Mouse (Mus musculus) kidney, embryonic 15.5 days (tissue): ENCODE data around the gene Zfand6. TPM values are rescaled to one million over a fixed set of nuclear protein-coding genes. Genes with fewer than 3 reads are reported as not detected.

ENCODE experiments used
- ATAC-seq: fragments of 200-750 bp; cut with Nextera tagmentation; replicated peaks from 2 replicates; pipeline ENCODE4 v1.8.0; 2017; ENCODE audit warnings: moderate TSS enrichment; ENCODE audit not compliant: low FRiP score
- H3K27ac ChIP-seq: fragments of 300-500 bp; sonication (generic); 2 replicates; pipeline ENCODE4 v1.5.1; 2015; ENCODE audit warnings: mild to moderate bottlenecking, inconsistent platforms
- H3K27me3 ChIP-seq: fragments of 300-500 bp; sonication (generic); 2 replicates; pipeline ENCODE4 v1.6.1; 2015; ENCODE audit warnings: inconsistent platforms
- H3K36me3 ChIP-seq: fragments of 300-500 bp; sonication (generic); 2 replicates; pipeline ENCODE4 v1.6.1; 2015; ENCODE audit warnings: inconsistent platforms
- H3K4me1 ChIP-seq: fragments of 300-500 bp; sonication (generic); 2 replicates; pipeline ENCODE4 v1.6.1; 2015; ENCODE audit warnings: inconsistent platforms
- H3K4me2 ChIP-seq: fragments of 300-500 bp; sonication (generic); 2 replicates; pipeline ENCODE4 v1.6.1; 2015; ENCODE audit warnings: moderate library complexity, mild to moderate bottlenecking, inconsistent platforms
- H3K4me3 ChIP-seq: fragments of 300-500 bp; sonication (generic); replicated peaks from 2 replicates; pipeline ENCODE4 v1.5.1; 2015; ENCODE audit warnings: mild to moderate bottlenecking, inconsistent platforms
- H3K9ac ChIP-seq: fragments of 300-500 bp; sonication (generic); 2 replicates; pipeline ENCODE4 v1.6.1; 2015; ENCODE audit warnings: mild to moderate bottlenecking, inconsistent platforms
- H3K9me3 ChIP-seq: fragments of 300-500 bp; sonication (generic); replicated peaks from 2 replicates; pipeline ENCODE4 v1.6.1; 2016; ENCODE audit warnings: inconsistent platforms
- WGBS: fragments of 180-500 bp; shearing (Covaris S2); methylation state at CpG from one replicate; pipeline ENCODE4 v1.1.7; 2015; ENCODE audit warnings: mixed read lengths; 5-methylcytosine and 5-hydroxymethylcytosine counted together
- polyA plus RNA-seq: library from polyadenylated mRNA; unstranded; fragments of >200 nt; fragmentation: Nextera tagmentation; extraction: Ambion mirVana; gene quantifications from 2 replicates; pipeline ENCODE4 v1.2.1, GENCODE M21; 2015

Zfand6 gene
- polyA plus RNA-seq, 1 experiment from 2014 or later = 169 TPM

- WGBS = 85% methylated on average over 3 of the region's 3 CpGs
These were observed 103.2 kb downstream of the Zfand6 start for GRCm38 (mm10) chr7:84586360-84587100.

DNA sequence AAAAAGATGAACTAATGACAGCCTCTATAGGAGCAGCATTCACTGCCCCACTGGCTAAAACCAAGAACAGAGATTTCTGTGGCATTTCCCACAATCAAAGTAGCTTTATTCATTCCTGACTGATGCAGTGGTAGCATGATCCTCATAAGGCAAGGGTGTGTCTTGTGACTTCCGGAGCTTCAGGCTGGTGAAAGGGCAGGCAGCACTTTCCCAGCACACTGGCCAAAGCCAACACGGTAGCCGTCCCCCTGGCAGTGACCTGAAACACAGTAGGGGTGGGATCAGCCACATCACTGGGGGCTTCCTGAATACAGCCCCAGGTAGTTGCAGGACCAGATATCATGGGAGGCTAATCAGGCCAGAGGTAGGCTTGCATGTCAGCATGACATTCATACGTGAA, 104.7 kb downstream of the Zfand6 start:
- H3K4me3 ChIP-seq = no peak overlapping the region
- WGBS = 85% methylated on average over 4 of the region's 4 CpGs
- H3K9ac ChIP-seq = no peak overlapping the region
- H3K9me3 ChIP-seq = no peaks in the 10 kb centered on the region
- ATAC-seq = no peak
- H3K36me3 ChIP-seq = no peaks in the 10 kb centered on the region
- no peaks in the 10 kb centered on the region for H3K4me1 ChIP-seq
- H3K27me3 ChIP-seq = no peaks in the 10 kb centered on the region
- H3K27ac ChIP-seq = no peak overlapping the region
- H3K4me2 ChIP-seq = no peak overlapping the region

More at GRCm38 (mm10) chr7:84586360-84587100, 103.2 kb downstream of the Zfand6 start:
- Histone ChIP-seq H3K9me3 (no peaks in the 10 kb centered on the region), H3K4me3 (no peak overlapping the region), H3K4me2 (no peak overlapping the region), H3K27ac (no peak overlapping the region), H3K27me3 (no peaks in the 10 kb centered on the region), H3K9ac (no peak overlapping the region), H3K4me1 (no peaks in the 10 kb centered on the region), H3K36me3 (no peaks in the 10 kb centered on the region)
- ATAC-seq = no peak

DNA sequence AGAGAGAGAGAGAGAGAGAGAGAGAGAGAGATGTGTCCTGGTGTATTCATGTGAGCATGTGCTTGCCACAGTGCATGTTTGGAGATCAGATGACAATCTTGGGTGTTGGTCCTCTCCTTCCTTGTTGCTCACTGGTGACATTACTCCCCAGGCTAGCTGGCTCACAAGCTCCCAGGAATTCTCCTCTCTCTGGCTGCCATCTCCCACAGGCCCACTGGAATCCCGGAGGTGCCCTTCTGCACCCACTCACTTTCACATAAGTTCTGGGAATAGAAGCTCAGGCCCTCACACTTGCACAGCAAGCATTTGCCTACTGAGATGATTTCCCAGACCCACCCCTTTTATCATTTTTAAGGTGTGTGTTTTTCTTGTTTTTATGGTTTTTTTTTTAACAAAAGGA, 110.0 kb downstream of the Zfand6 start:
- WGBS = 100% methylated on average over 1 of the region's 1 CpGs
- H3K9me3 ChIP-seq = no peaks in the 10 kb centered on the region
- H3K9ac ChIP-seq = no peak overlapping the region
- H3K27me3 ChIP-seq = no peaks in the 10 kb centered on the region
- no peak for ATAC-seq
- no peaks in the 10 kb centered on the region for H3K4me1 ChIP-seq
- no peak overlapping the region for H3K27ac ChIP-seq
- H3K4me3 ChIP-seq = no peak overlapping the region
- H3K4me2 ChIP-seq = no peak overlapping the region
- H3K36me3 ChIP-seq = no peaks in the 10 kb centered on the region

- WGBS = 100% methylated on average over 1 of the region's 1 CpGs
- H3K36me3 ChIP-seq = no peaks in the 10 kb centered on the region
- H3K4me1 ChIP-seq = no peaks in the 10 kb centered on the region
- no peak overlapping the region for H3K9ac ChIP-seq
- no peaks in the 10 kb centered on the region for H3K9me3 ChIP-seq
- H3K27me3 ChIP-seq = no peaks in the 10 kb centered on the region
- no peak overlapping the region for H3K27ac ChIP-seq
- H3K4me2 ChIP-seq = no peak overlapping the region
- H3K4me3 ChIP-seq = no peak overlapping the region
- no peak for ATAC-seq
These were observed 110.9 kb downstream of the Zfand6 start for GRCm38 (mm10) chr7:84578841-84579240.

DNA sequence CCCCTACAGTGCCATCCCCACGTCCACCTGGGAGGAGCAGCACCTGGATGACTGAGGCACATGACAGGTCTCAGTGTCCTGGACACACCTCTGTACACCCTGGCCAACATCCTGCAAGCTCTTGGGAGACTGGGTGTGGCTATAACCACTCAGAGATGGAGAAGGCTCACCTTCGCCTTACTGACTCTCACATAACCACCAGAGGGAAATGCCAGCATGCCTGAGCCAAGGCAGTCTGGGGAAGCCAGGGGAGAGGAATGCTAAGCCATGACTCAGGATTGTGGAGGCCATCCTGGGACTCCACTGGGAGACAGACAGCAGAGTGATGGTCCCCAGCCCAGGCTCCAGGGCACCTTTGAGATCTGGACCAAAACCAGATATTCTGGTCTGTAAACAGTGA, 112.7 kb downstream of the Zfand6 start:
- 77% methylated on average over 2 of the region's 2 CpGs for WGBS
- Histone ChIP-seq H3K4me3 (no peak overlapping the region), H3K4me1 (no peaks in the 10 kb centered on the region), H3K36me3 (no peaks in the 10 kb centered on the region), H3K9me3 (no peaks in the 10 kb centered on the region), H3K9ac (no peak overlapping the region), H3K27me3 (no peaks in the 10 kb centered on the region), H3K4me2 (no peak overlapping the region), H3K27ac (no peak overlapping the region)
- no peak for ATAC-seq

GRCm38 (mm10) chr7:84566200-84566599, 123.6 kb downstream of the Zfand6 start:
- ATAC-seq = no peak
- WGBS = 60% methylated on average over 6 of the region's 6 CpGs
- no peaks in the 10 kb centered on the region for H3K36me3 ChIP-seq
- no peak overlapping the region for H3K27ac ChIP-seq
- no peak overlapping the region for H3K4me3 ChIP-seq
- no peaks in the 10 kb centered on the region for H3K4me1 ChIP-seq
- no peaks in the 10 kb centered on the region for H3K9me3 ChIP-seq
- H3K9ac ChIP-seq = no peak overlapping the region
- H3K27me3 ChIP-seq = no peaks in the 10 kb centered on the region
- H3K4me2 ChIP-seq = no peak overlapping the region

DNA sequence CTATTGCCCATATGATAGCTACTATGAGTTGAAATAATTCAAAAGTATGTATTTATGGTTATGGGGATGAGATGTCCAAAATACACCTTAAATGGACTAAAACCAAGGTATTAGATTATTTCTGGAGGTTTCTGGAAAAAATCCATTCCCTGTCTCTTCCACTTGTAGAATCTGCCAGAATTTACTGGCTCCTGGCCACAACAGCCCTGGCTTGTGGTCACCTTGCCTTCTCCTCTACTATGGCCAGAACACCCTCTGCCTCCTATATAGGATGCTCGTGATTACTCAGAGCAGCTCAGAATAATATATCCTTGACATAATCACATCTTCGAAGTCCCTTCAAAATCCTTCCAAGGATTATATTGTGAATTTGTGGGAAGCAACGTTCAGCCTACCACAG, 125.5 kb downstream of the Zfand6 start:
- Histone ChIP-seq H3K27me3 (no peaks in the 10 kb centered on the region), H3K4me1 (no peaks in the 10 kb centered on the region), H3K9ac (no peak overlapping the region), H3K27ac (no peak overlapping the region), H3K9me3 (no peaks in the 10 kb centered on the region), H3K4me2 (no peak overlapping the region), H3K4me3 (no peak overlapping the region), H3K36me3 (no peaks in the 10 kb centered on the region)
- 85% methylated on average over 3 of the region's 3 CpGs for WGBS
- no peak for ATAC-seq

Other genes with a start within 250 kb of the Zfand6 start
- 0.18 and 0.60 TPM in 2 replicates for gene Gm2115, start 161.0 kb downstream of the Zfand6 start, polyA plus RNA-seq
- 8.9 and 11.3 TPM in 2 replicates for gene Fah, start 83.2 kb downstream of the Zfand6 start, polyA plus RNA-seq
- not detected in 2 replicates for gene Olfr291, start 163.6 kb upstream of the Zfand6 start, polyA plus RNA-seq